Mouse (Mus musculus) C2C12 (cell line): ENCODE measurements at regions not wholly inside any gene's neighbourhood (a gene's known extent, or its start where the extent isn't known, plus 50 kb on each side); places are given as distances from the start of the nearest gene placed in this dataset.

Experiments
- H3K27me3 ChIP-seq: one replicate; pipeline ENCODE4 v1.6.1; 2011; ENCODE audit not compliant: control insufficient read depth, insufficient read depth, insufficient read length
- H3K36me3 ChIP-seq: one replicate; pipeline ENCODE4 v1.6.1; 2011; ENCODE audit not compliant: control insufficient read depth, insufficient read depth
- H3K4me3 ChIP-seq: one replicate; pipeline ENCODE4 v1.5.1; 2011; ENCODE audit warnings: mild to moderate bottlenecking, control low read depth; ENCODE audit not compliant: poor library complexity, insufficient read depth, severe bottlenecking
- H3K79me2 ChIP-seq: one replicate; pipeline ENCODE4 v1.6.1; 2011; ENCODE audit not compliant: control insufficient read depth, insufficient read depth
- H3K79me3 ChIP-seq: one replicate; pipeline ENCODE4 v1.6.1; 2011; ENCODE audit warnings: low read depth, control low read depth
- H3ac ChIP-seq: one replicate; pipeline ENCODE3; 2011; ENCODE audit warnings: low read depth; ENCODE audit not compliant: control insufficient read depth, insufficient read length
- CEBPB ChIP-seq: IDR thresholded peaks from one replicate; pipeline ENCODE4 v1.6.1; 2011; ENCODE audit warnings: low read depth, mild to moderate bottlenecking, control low read depth, moderate library complexity
- CTCF ChIP-seq: IDR thresholded peaks from one replicate; pipeline ENCODE4 v1.5.1; 2011; ENCODE audit not compliant: control insufficient read depth, insufficient read depth, insufficient read length
- FOSL1 ChIP-seq: IDR thresholded peaks from one replicate; pipeline ENCODE4 v1.8.0; 2011; ENCODE audit warnings: mild to moderate bottlenecking, low read length; ENCODE audit not compliant: poor library complexity, insufficient read depth, severe bottlenecking
- MAX ChIP-seq: IDR thresholded peaks from one replicate; pipeline ENCODE4 v1.6.1; 2011; ENCODE audit warnings: mild to moderate bottlenecking, control low read depth
- MYOD1 ChIP-seq: IDR thresholded peaks from one replicate; pipeline ENCODE4 v1.6.1; 2011; ENCODE audit warnings: low read depth; ENCODE audit not compliant: control insufficient read depth, insufficient read length
- MYOG ChIP-seq: IDR thresholded peaks from one replicate; pipeline ENCODE4 v1.6.1; 2011; ENCODE audit not compliant: control insufficient read depth, insufficient read length; ENCODE audit errors: extremely low read depth
- USF1 ChIP-seq: IDR thresholded peaks from one replicate; pipeline ENCODE4 v1.6.1; 2011; ENCODE audit warnings: low read depth, mild to moderate bottlenecking, control low read depth, moderate library complexity

DNA sequence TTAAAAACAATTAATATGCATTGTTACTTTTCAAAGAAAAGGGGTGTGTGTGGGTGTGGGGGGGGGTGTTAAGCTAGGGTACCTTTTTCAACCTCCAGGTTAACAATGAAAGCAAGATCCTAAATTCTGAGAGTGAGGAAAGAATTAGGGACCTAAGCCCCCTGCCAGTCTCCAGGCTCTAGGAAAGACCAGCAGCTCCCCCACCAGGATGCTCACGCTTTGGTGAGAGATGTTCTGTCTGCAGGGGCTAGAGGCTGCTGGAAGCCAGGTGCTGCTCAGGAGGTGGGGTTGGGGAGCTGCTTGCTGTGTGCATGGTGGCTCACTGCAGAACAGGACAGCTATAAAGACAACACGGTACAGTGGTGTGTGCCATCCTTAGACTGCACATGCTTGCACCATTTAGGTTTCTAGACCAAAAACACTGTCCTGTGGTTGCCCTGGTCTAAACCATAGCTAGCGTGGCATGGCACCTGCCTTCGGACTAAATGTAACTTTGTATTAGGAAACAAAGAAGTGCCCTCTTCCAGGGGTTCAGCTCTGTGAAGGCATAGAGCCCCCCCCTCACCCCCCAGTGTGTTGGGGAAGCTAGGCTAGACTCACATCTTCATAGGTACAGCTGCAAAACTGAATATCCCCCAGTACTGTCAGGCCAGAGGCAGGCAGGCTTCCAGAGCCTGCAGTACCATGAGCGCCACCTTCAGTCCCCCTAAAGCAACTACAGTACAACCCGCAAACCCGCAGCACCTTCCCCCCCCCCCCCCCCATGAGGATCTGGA lies 70.7 kb upstream of the Ppp2r5c start:
- peaks cover 22% of the 10 kb centered on the region for H3K27me3 ChIP-seq
- H3ac ChIP-seq: no peak overlapping the region
- TF ChIP-seq FOSL1 (no peak), CEBPB (no peak), MYOD1 (no peak), USF1 (no peak), CTCF (no peak), MYOG (no peak), MAX (no peak)
- no peaks in the 10 kb centered on the region for H3K79me3 ChIP-seq
- no peaks in the 10 kb centered on the region for H3K79me2 ChIP-seq
- H3K4me3 ChIP-seq: no peak overlapping the region
- H3K36me3 ChIP-seq: no peaks in the 10 kb centered on the region

DNA sequence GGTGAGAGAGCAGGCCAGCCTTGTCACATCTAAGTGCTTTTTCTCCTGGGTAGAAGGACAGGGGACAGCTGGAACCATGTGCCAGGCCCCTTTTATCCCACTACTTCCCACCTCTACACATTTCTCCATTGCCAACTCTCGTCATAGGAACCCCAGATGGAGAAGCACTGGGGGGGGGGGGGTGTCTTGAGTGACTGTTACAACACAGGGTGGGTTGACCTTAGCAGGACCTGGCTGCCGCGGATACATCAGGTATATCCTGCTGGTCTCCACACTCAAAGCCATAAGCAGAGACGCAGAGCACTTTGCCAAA lies 70.1 kb upstream of the Ppp2r5c start:
- Histone ChIP-seq H3K36me3 (no peaks in the 10 kb centered on the region), H3K79me3 (no peaks in the 10 kb centered on the region), H3K4me3 (no peak overlapping the region), H3K27me3 (peaks cover 22% of the 10 kb centered on the region), H3ac (no peak overlapping the region), H3K79me2 (no peaks in the 10 kb centered on the region)
- TF ChIP-seq MYOG: no peak
- TF ChIP-seq USF1: no peak
- no peak for TF ChIP-seq MYOD1
- no peak for TF ChIP-seq FOSL1
- no peak for TF ChIP-seq CEBPB
- no peak for TF ChIP-seq MAX
- no peak for TF ChIP-seq CTCF

- TF ChIP-seq CEBPB: no peak
- TF ChIP-seq MYOD1: no peak
- H3K36me3 ChIP-seq: no peaks in the 10 kb centered on the region
Measured at GRCm38 (mm10) chr12:110377306-110377705, 69.6 kb upstream of the Ppp2r5c start.

GRCm38 (mm10) chr12:110377734-110378133 lies 69.2 kb upstream of the Ppp2r5c start:
- TF ChIP-seq MAX (no peak), CTCF (peak; percentile 79)
- H3K79me3 ChIP-seq: no peaks in the 10 kb centered on the region
- no peaks in the 10 kb centered on the region for H3K36me3 ChIP-seq
- H3K27me3 ChIP-seq: peaks cover 19% of the 10 kb centered on the region
- H3K4me3 ChIP-seq: no peak overlapping the region
- no peaks in the 10 kb centered on the region for H3K79me2 ChIP-seq
- H3ac ChIP-seq: no peak overlapping the region

More at GRCm38 (mm10) chr12:110377306-110377705, 69.6 kb upstream of the Ppp2r5c start:
- no peaks in the 10 kb centered on the region for H3K79me3 ChIP-seq
- H3ac ChIP-seq: no peak overlapping the region
- H3K27me3 ChIP-seq: peaks cover 22% of the 10 kb centered on the region
- no peak overlapping the region for H3K4me3 ChIP-seq
- H3K79me2 ChIP-seq: no peaks in the 10 kb centered on the region

DNA sequence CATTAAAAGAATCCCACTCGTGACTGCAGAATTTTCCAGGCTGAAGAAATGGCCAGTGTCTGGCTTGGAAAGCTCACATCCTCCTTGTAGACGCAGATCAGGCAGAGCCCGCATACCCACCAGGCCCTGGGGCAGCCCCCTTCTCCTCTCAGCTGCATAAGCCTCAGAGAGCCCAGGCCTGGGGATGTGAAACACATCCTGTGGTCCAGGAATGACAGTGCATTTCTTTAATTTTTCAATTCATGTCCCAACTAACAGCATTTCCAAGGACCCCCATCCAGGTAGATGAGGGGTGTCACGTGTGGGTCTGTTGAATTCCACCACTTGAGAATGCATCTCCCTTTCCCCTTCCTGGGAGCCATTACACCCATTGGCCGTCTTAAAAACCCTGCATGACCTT lies 68.6 kb upstream of the Ppp2r5c start:
- TF ChIP-seq FOSL1 (no peak), CEBPB (no peak), CTCF (no peak), MYOG (no peak), USF1 (no peak), MAX (no peak), MYOD1 (no peak)
- Histone ChIP-seq H3K79me3 (no peaks in the 10 kb centered on the region), H3K27me3 (peaks cover 19% of the 10 kb centered on the region), H3K36me3 (no peaks in the 10 kb centered on the region), H3K79me2 (no peaks in the 10 kb centered on the region), H3ac (no peak overlapping the region), H3K4me3 (no peak overlapping the region)

DNA sequence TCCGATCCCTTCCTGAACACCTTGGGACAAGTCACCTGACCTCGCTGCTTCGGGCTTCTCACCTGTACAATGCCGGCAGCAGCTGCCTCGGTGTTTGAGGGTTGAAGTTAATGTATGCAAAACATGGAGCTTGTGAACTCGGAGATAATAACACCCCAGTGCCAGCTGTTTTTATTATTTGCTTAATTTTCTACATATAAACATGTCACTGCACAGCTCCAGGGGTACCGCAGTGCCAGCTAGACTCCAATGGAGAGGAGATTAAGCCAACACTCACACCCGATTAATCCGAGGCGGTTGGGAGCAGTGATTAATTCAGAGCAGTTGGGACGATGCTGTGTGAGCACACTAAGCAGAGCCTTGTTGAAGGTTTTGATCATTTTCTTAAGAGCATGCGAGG lies 67.2 kb upstream of the Ppp2r5c start:
- no peaks in the 10 kb centered on the region for H3K36me3 ChIP-seq
- H3K27me3 ChIP-seq: peaks cover 9% of the 10 kb centered on the region
- H3K79me2 ChIP-seq: no peaks in the 10 kb centered on the region
- H3K4me3 ChIP-seq: no peak overlapping the region
- no peak overlapping the region for H3ac ChIP-seq
- TF ChIP-seq CEBPB: no peak
- H3K79me3 ChIP-seq: no peaks in the 10 kb centered on the region
